Mouse (Mus musculus): ENCODE data around the gene Asb10. TPM values are rescaled to one million over a fixed set of nuclear protein-coding genes. Genes with fewer than 3 reads are reported as not detected.

Asb10 gene
- polyA plus RNA-seq, 1 experiment from 2014 or later: 0.40 TPM

GRCm38 (mm10) chr5:24492546-24493285, 48.1 kb downstream of the Asb10 start:
- DNase-seq (ENCODE audit: low spot score) (no peak), ATAC-seq (ENCODE audit: insufficient number of reproducible peaks, low FRiP score, low TSS enrichment, low read depth) (no peak)
- Histone ChIP-seq H3K27me3 (ENCODE audit: control insufficient read depth, insufficient read depth, low read length) (no peaks in the 10 kb centered on the region), H3K36me3 (ENCODE audit: control insufficient read depth, insufficient read depth, low read length) (peaks cover 25% of the 10 kb centered on the region), H3K9ac (ENCODE audit: low read length) (no peak overlapping the region), H3K27ac (replicated peaks; ENCODE audit: low read depth, low read length) (no peak overlapping the region), H3K9me3 (ENCODE audit: control insufficient read depth, low read length) (no peaks in the 10 kb centered on the region), H3K4me1 (ENCODE audit: control insufficient read depth, insufficient read depth, low read length) (peaks cover 8% of the 10 kb centered on the region), H3K4me2 (ENCODE audit: low read depth, severe bottlenecking) (no peak overlapping the region), H3K4me3 (ENCODE audit: low read depth, low read length) (no peak overlapping the region)
- WGBS: 92% methylated on average over 16 of the region's 16 CpGs

- H3K9ac ChIP-seq (ENCODE audit: low read length): no peak overlapping the region
- ATAC-seq (ENCODE audit: insufficient number of reproducible peaks, low FRiP score, low TSS enrichment, low read depth) (no peak), DNase-seq (ENCODE audit: low spot score) (no peak)
- peaks cover 31% of the 10 kb centered on the region for H3K36me3 ChIP-seq (ENCODE audit: control insufficient read depth, insufficient read depth, low read length)
- H3K27ac ChIP-seq (replicated peaks; ENCODE audit: low read depth, low read length): peak overlapping the region; percentile 52; the same call in 1 of the 2 replicates
- no peaks in the 10 kb centered on the region for H3K9me3 ChIP-seq (ENCODE audit: control insufficient read depth, low read length)
- WGBS: 25% methylated on average over 14 of the region's 14 CpGs
- H3K4me1 ChIP-seq (ENCODE audit: control insufficient read depth, insufficient read depth, low read length): peaks cover 18% of the 10 kb centered on the region
- H3K4me3 ChIP-seq (ENCODE audit: low read depth, low read length): no peak overlapping the region
- H3K27me3 ChIP-seq (ENCODE audit: control insufficient read depth, insufficient read depth, low read length): no peaks in the 10 kb centered on the region
- H3K4me2 ChIP-seq (ENCODE audit: low read depth, severe bottlenecking): no peak overlapping the region
These were observed 50.3 kb downstream of the Asb10 start for GRCm38 (mm10) chr5:24490413-24490920.

GRCm38 (mm10) chr5:24486738-24487137, 54.0 kb downstream of the Asb10 start:
- DNase-seq (ENCODE audit: low spot score) (no peak), ATAC-seq (ENCODE audit: insufficient number of reproducible peaks, low FRiP score, low TSS enrichment, low read depth) (no peak)
- Histone ChIP-seq H3K4me2 (ENCODE audit: low read depth, severe bottlenecking) (no peak overlapping the region), H3K9me3 (ENCODE audit: control insufficient read depth, low read length) (no peaks in the 10 kb centered on the region), H3K4me3 (ENCODE audit: low read depth, low read length) (no peak overlapping the region), H3K9ac (ENCODE audit: low read length) (no peak overlapping the region), H3K36me3 (ENCODE audit: control insufficient read depth, insufficient read depth, low read length) (peaks cover 21% of the 10 kb centered on the region), H3K4me1 (ENCODE audit: control insufficient read depth, insufficient read depth, low read length) (peaks cover 35% of the 10 kb centered on the region), H3K27ac (replicated peaks; ENCODE audit: low read depth, low read length) (no peak overlapping the region), H3K27me3 (ENCODE audit: control insufficient read depth, insufficient read depth, low read length) (no peaks in the 10 kb centered on the region)
- WGBS: 89% methylated on average over 5 of the region's 5 CpGs

GRCm38 (mm10) chr5:24486097-24486496, 54.7 kb downstream of the Asb10 start:
- Histone ChIP-seq H3K36me3 (ENCODE audit: control insufficient read depth, insufficient read depth, low read length) (peaks cover 22% of the 10 kb centered on the region), H3K4me1 (ENCODE audit: control insufficient read depth, insufficient read depth, low read length) (peaks cover 39% of the 10 kb centered on the region), H3K4me2 (ENCODE audit: low read depth, severe bottlenecking) (no peak overlapping the region), H3K9ac (ENCODE audit: low read length) (no peak overlapping the region), H3K9me3 (ENCODE audit: control insufficient read depth, low read length) (no peaks in the 10 kb centered on the region), H3K27ac (replicated peaks; ENCODE audit: low read depth, low read length) (no peak overlapping the region), H3K27me3 (ENCODE audit: control insufficient read depth, insufficient read depth, low read length) (no peaks in the 10 kb centered on the region), H3K4me3 (ENCODE audit: low read depth, low read length) (no peak overlapping the region)
- DNase-seq (ENCODE audit: low spot score) (peak; percentile 95), ATAC-seq (ENCODE audit: insufficient number of reproducible peaks, low FRiP score, low TSS enrichment, low read depth) (no peak)
- 2% methylated on average over 8 of the region's 8 CpGs for WGBS

GRCm38 (mm10) chr5:24484963-24485362, 55.8 kb downstream of the Asb10 start:
- peak overlapping the region; percentile 46 for H3K4me2 ChIP-seq (ENCODE audit: low read depth, severe bottlenecking)
- H3K9ac ChIP-seq (ENCODE audit: low read length): 0 out of 2 replicates have a peak overlapping the region, but pooled peaks have one; percentile 0
- no peak overlapping the region for H3K27ac ChIP-seq (replicated peaks; ENCODE audit: low read depth, low read length)
- 17% methylated on average over 22 of the region's 22 CpGs for WGBS
- peaks cover 38% of the 10 kb centered on the region for H3K4me1 ChIP-seq (ENCODE audit: control insufficient read depth, insufficient read depth, low read length)
- H3K27me3 ChIP-seq (ENCODE audit: control insufficient read depth, insufficient read depth, low read length): no peaks in the 10 kb centered on the region
- DNase-seq (ENCODE audit: low spot score) (peak; percentile 49), ATAC-seq (ENCODE audit: insufficient number of reproducible peaks, low FRiP score, low TSS enrichment, low read depth) (no peak)
- no peaks in the 10 kb centered on the region for H3K9me3 ChIP-seq (ENCODE audit: control insufficient read depth, low read length)
- H3K4me3 ChIP-seq (ENCODE audit: low read depth, low read length): no peak overlapping the region
- H3K36me3 ChIP-seq (ENCODE audit: control insufficient read depth, insufficient read depth, low read length): peaks cover 23% of the 10 kb centered on the region

GRCm38 (mm10) chr5:24483326-24483725, 57.5 kb downstream of the Asb10 start:
- Histone ChIP-seq H3K4me1 (ENCODE audit: control insufficient read depth, insufficient read depth, low read length) (peaks cover 33% of the 10 kb centered on the region), H3K4me3 (ENCODE audit: low read depth, low read length) (no peak overlapping the region), H3K27ac (replicated peaks; ENCODE audit: low read depth, low read length) (no peak overlapping the region), H3K27me3 (ENCODE audit: control insufficient read depth, insufficient read depth, low read length) (no peaks in the 10 kb centered on the region), H3K9me3 (ENCODE audit: control insufficient read depth, low read length) (no peaks in the 10 kb centered on the region), H3K9ac (ENCODE audit: low read length) (no peak overlapping the region), H3K4me2 (ENCODE audit: low read depth, severe bottlenecking) (no peak overlapping the region), H3K36me3 (ENCODE audit: control insufficient read depth, insufficient read depth, low read length) (peaks cover 27% of the 10 kb centered on the region)
- ATAC-seq (ENCODE audit: insufficient number of reproducible peaks, low FRiP score, low TSS enrichment, low read depth): peak; percentile 16; the same call in 1 of the 2 replicates
- peak; percentile 81 for DNase-seq (ENCODE audit: low spot score)
- WGBS: 23% methylated on average over 11 of the region's 11 CpGs

Other genes with a start within 250 kb of the Asb10 start
- 6.7 and 7.1 TPM in 2 replicates for gene Kcnh2, start 189.4 kb downstream of the Asb10 start, polyA plus RNA-seq (2014; fragmentation: Nextera tagmentation; extraction: Ambion mirVana)
- gene Nos3, start 176.2 kb downstream of the Asb10 start, polyA plus RNA-seq (2014; fragmentation: Nextera tagmentation; extraction: Ambion mirVana): 4.8 and 5.3 TPM in 2 replicates
- gene Atg9b, start 148.8 kb downstream of the Asb10 start, polyA plus RNA-seq (2014; fragmentation: Nextera tagmentation; extraction: Ambion mirVana): 0.35 and 1.2 TPM in 2 replicates
- 37.6 and 40.5 TPM in 2 replicates for gene Abcb8, start 147.3 kb downstream of the Asb10 start, polyA plus RNA-seq (2014; fragmentation: Nextera tagmentation; extraction: Ambion mirVana)
- 0.33 and 0.40 TPM in 2 replicates for gene Asic3, start 127.6 kb downstream of the Asb10 start, polyA plus RNA-seq (2014; fragmentation: Nextera tagmentation; extraction: Ambion mirVana)
- 48.6 and 49.2 TPM in 2 replicates for gene Cdk5, start 117.4 kb downstream of the Asb10 start, polyA plus RNA-seq (2014; fragmentation: Nextera tagmentation; extraction: Ambion mirVana)
- gene Slc4a2, start 117.1 kb downstream of the Asb10 start, polyA plus RNA-seq (2014; fragmentation: Nextera tagmentation; extraction: Ambion mirVana): 26.9 and 28.0 TPM in 2 replicates
- gene Fastk, start 95.7 kb downstream of the Asb10 start, polyA plus RNA-seq (2014; fragmentation: Nextera tagmentation; extraction: Ambion mirVana): 89.6 and 95.1 TPM in 2 replicates
- gene Tmub1, start 93.1 kb downstream of the Asb10 start, polyA plus RNA-seq (2014; fragmentation: Nextera tagmentation; extraction: Ambion mirVana): 25.4 and 27.1 TPM in 2 replicates
- 39.9 and 52.1 TPM in 2 replicates for gene Agap3, start 88.8 kb downstream of the Asb10 start, polyA plus RNA-seq (2014; fragmentation: Nextera tagmentation; extraction: Ambion mirVana)
- 0.04 TPM in 1 of 2 replicates, not detected in the other for gene Gbx1, start 13.8 kb downstream of the Asb10 start, polyA plus RNA-seq (2014; fragmentation: Nextera tagmentation; extraction: Ambion mirVana)
- not detected in 2 replicates for gene 4931409K22Rik, start 15.8 kb upstream of the Asb10 start, polyA plus RNA-seq (2014; fragmentation: Nextera tagmentation; extraction: Ambion mirVana)
- 149 and 155 TPM in 2 replicates for gene Abcf2, start 36.5 kb upstream of the Asb10 start, polyA plus RNA-seq (2014; fragmentation: Nextera tagmentation; extraction: Ambion mirVana)
- 8.1 and 9.0 TPM in 2 replicates for gene Chpf2, start 45.8 kb upstream of the Asb10 start, polyA plus RNA-seq (2014; fragmentation: Nextera tagmentation; extraction: Ambion mirVana)
- 44.2 and 44.7 TPM in 2 replicates for gene Smarcd3, start 83.4 kb upstream of the Asb10 start, polyA plus RNA-seq (2014; fragmentation: Nextera tagmentation; extraction: Ambion mirVana)
- gene Nub1, start 144.6 kb upstream of the Asb10 start, polyA plus RNA-seq (2014; fragmentation: Nextera tagmentation; extraction: Ambion mirVana): 31.8 and 32.2 TPM in 2 replicates
- 39.3 and 40.7 TPM in 2 replicates for gene Wdr86, start 189.7 kb upstream of the Asb10 start, polyA plus RNA-seq (2014; fragmentation: Nextera tagmentation; extraction: Ambion mirVana)
- 0.77 TPM in 1 of 2 replicates, not detected in the other for gene Crygn, start 217.0 kb upstream of the Asb10 start, polyA plus RNA-seq (2014; fragmentation: Nextera tagmentation; extraction: Ambion mirVana)